Mouse (Mus musculus): ENCODE results near the gene Nr1i3.

DNA sequence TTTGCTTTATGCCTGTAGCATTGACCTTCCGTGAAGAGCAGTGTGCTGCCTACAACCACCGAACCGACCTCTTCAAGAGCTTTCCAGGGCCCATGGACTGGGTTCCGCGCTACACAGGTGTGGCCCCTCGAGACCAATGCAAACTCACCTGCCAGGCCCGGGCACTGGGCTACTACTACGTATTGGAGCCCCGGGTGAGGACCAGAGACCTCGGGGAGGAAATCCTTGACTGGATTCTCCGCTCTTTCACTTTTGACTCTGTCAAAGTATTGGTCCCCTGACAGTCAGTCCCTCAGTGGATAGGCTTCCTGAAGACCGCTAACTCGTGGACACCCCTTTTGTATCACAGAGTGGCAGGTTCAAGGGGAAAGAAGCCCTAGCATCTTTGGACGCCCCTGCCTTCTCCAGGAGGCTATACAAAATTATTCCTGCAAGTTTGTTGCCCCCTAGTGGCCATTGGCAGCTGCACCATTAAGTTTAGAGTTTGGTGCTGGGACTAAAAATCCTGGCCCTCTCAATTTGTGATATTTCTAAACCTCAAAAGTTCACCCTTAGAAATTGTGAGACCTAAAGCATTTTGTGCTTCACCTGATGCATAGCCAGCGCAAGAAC, 43.3 kb downstream of the Nr1i3 start:
- peak; percentile 44; the same call in 1 of the 2 replicates for TF ChIP-seq CTCF (IDR thresholded peaks at IDR 0.05; ENCODE audit: low read depth, low read length)
- no peak for TF ChIP-seq TAL1 (conservative IDR thresholded peaks at IDR 0.05; ENCODE audit: low read depth, low read length)
- TF ChIP-seq GATA1 (IDR thresholded peaks at IDR 0.05; ENCODE audit: borderline replicate concordance, low read length) = no peak
- no peak for TF ChIP-seq POLR2AphosphoS5 (IDR thresholded peaks at IDR 0.05; ENCODE audit: insufficient replicate concordance, low read depth, low read length)
